Mouse (Mus musculus) kidney, adult 8-10 months (tissue): Measurements from ENCODE around the gene Orm3.

ENCODE experiments used
- DNase-seq, 2 experiments: peaks; one replicate each; pipeline ENCODE4 v3.0.0; 2022

Orm3 gene

GRCm38 (mm10) chr4:63371890-63372289 is 15.9 kb downstream of the Orm3 start:
- peak in 1 of 2 experiments; percentile 29 for DNase-seq

- no peak for DNase-seq
These were observed 17.4 kb downstream of the Orm3 start for GRCm38 (mm10) chr4:63373404-63373803.

GRCm38 (mm10) chr4:63374331-63374730 is 18.4 kb downstream of the Orm3 start:
- no peak for DNase-seq

- no peak for DNase-seq
These were observed 19.4 kb downstream of the Orm3 start for GRCm38 (mm10) chr4:63375367-63375766.

- no peak for DNase-seq
These were observed 21.5 kb downstream of the Orm3 start for GRCm38 (mm10) chr4:63377483-63377882.

GRCm38 (mm10) chr4:63382676-63383369 is 26.9 kb downstream of the Orm3 start:
- DNase-seq: no peak

GRCm38 (mm10) chr4:63383474-63383873 is 27.5 kb downstream of the Orm3 start:
- DNase-seq: no peak

- no peak for DNase-seq
These were observed 28.3 kb downstream of the Orm3 start for GRCm38 (mm10) chr4:63384262-63384661.

GRCm38 (mm10) chr4:63385253-63385652 is 29.3 kb downstream of the Orm3 start:
- no peak for DNase-seq

- DNase-seq: no peak
These were observed 29.8 kb downstream of the Orm3 start for GRCm38 (mm10) chr4:63385784-63386183.

GRCm38 (mm10) chr4:63388029-63388428 is 32.1 kb downstream of the Orm3 start:
- no peak for DNase-seq

GRCm38 (mm10) chr4:63389121-63389886 is 33.3 kb downstream of the Orm3 start:
- no peak for DNase-seq

GRCm38 (mm10) chr4:63389887-63390528 is 34.0 kb downstream of the Orm3 start:
- DNase-seq: no peak

- no peak for DNase-seq
These were observed 35.4 kb downstream of the Orm3 start for GRCm38 (mm10) chr4:63391322-63391721.

GRCm38 (mm10) chr4:63397981-63398537 is 42.1 kb downstream of the Orm3 start:
- no peak for DNase-seq

- no peak for DNase-seq
These were observed 43.1 kb downstream of the Orm3 start for GRCm38 (mm10) chr4:63398854-63399609.

GRCm38 (mm10) chr4:63399691-63400270 is 43.8 kb downstream of the Orm3 start:
- no peak for DNase-seq

GRCm38 (mm10) chr4:63400541-63401306 is 44.8 kb downstream of the Orm3 start:
- no peak for DNase-seq

GRCm38 (mm10) chr4:63401620-63402019 is 45.7 kb downstream of the Orm3 start:
- no peak for DNase-seq

- DNase-seq: no peak
These were observed 46.1 kb downstream of the Orm3 start for GRCm38 (mm10) chr4:63402056-63402455.

- DNase-seq: no peak
These were observed 46.6 kb downstream of the Orm3 start for GRCm38 (mm10) chr4:63402558-63402957.
